Mouse (Mus musculus) MEL (cell line): ENCODE measurements at regions not wholly inside any gene's neighbourhood (a gene's known extent, or its start where the extent isn't known, plus 50 kb on each side); places are given as distances from the start of the nearest gene placed in this dataset.

Experiments
- DNase-seq: peaks from one replicate; pipeline ENCODE4 v3.0.0; 2011; ENCODE audit warnings: low read depth, low spot score
- H3K27ac ChIP-seq: 2 replicates; pipeline ENCODE4 v1.5.1; 2012; ENCODE audit warnings: low read depth, mild to moderate bottlenecking, control low read depth, low read length, moderate library complexity; ENCODE audit not compliant: control insufficient read depth
- H3K27me3 ChIP-seq, 2 experiments: fragments of 150-350 bp in 1 of 2; sonication (generic) in 1 of 2; 2 replicates each; pipeline ENCODE4 v1.6.1; 2012; ENCODE audit warnings: low read length in 2 of 2, mild to moderate bottlenecking in 2 of 2, improper control_type of control experiment in 1 of 2, moderate library complexity in 1 of 2; ENCODE audit not compliant: insufficient read depth in 2 of 2, control insufficient read depth in 1 of 2
- H3K36me3 ChIP-seq, 2 experiments: 2 replicates each; pipeline ENCODE4 v1.6.1; 2012 to 2014; ENCODE audit warnings: low read length in 2 of 2, improper control_type of control experiment in 1 of 2, inconsistent platforms in 1 of 2, mild to moderate bottlenecking in 1 of 2; ENCODE audit not compliant: insufficient read depth in 2 of 2, control insufficient read depth in 1 of 2
- H3K4me1 ChIP-seq, 2 experiments: fragments of 150-350 bp in 1 of 2; sonication (generic) in 1 of 2; 2 replicates each; pipeline ENCODE4 v1.6.1; 2012; ENCODE audit warnings: low read length in 2 of 2, improper control_type of control experiment in 1 of 2, mild to moderate bottlenecking in 1 of 2; ENCODE audit not compliant: insufficient read depth in 2 of 2, control insufficient read depth in 1 of 2
- H3K4me3 ChIP-seq, 2 experiments: fragments of 150-350 bp in 1 of 2; sonication (generic) in 1 of 2; 2 replicates each; pipeline ENCODE4 v1.5.1; 2012; ENCODE audit warnings: low read depth in 2 of 2, low read length in 2 of 2, mild to moderate bottlenecking in 2 of 2, moderate library complexity in 2 of 2, control low read depth in 1 of 2, improper control_type of control experiment in 1 of 2; ENCODE audit not compliant: control insufficient read depth in 1 of 2, insufficient read depth in 1 of 2
- H3K79me2 ChIP-seq: 2 replicates; pipeline ENCODE4 v1.6.1; 2012; ENCODE audit warnings: mild to moderate bottlenecking, low read length, moderate library complexity; ENCODE audit not compliant: control insufficient read depth, poor library complexity, insufficient read depth
- H3K9ac ChIP-seq: 2 replicates; pipeline ENCODE4 v1.6.1; 2012; ENCODE audit warnings: low read depth, mild to moderate bottlenecking, control low read depth, low read length, moderate library complexity; ENCODE audit not compliant: control insufficient read depth, poor library complexity, severe bottlenecking
- H3K9me3 ChIP-seq: fragments of 150-350 bp; sonication (generic); replicated peaks from 2 replicates; pipeline ENCODE4 v1.6.1; 2012; ENCODE audit warnings: mild to moderate bottlenecking, low read length, improper control_type of control experiment, moderate library complexity; ENCODE audit not compliant: insufficient read depth
- BHLHE40 ChIP-seq: IDR thresholded peaks from 2 replicates; pipeline ENCODE4 v1.6.1; 2012; ENCODE audit warnings: low read depth, mild to moderate bottlenecking, inconsistent platforms, low read length, improper control_type of control experiment, borderline replicate concordance
- E2F4 ChIP-seq: IDR thresholded peaks from 2 replicates; pipeline ENCODE4 v1.6.1; 2011; ENCODE audit warnings: low read depth, low read length, improper control_type of control experiment, borderline replicate concordance
- JUND ChIP-seq: IDR thresholded peaks from 2 replicates; pipeline ENCODE4 v1.6.1; 2011; ENCODE audit warnings: low read depth, mild to moderate bottlenecking, improper control_type of control experiment, low read length
- SIN3A ChIP-seq: IDR thresholded peaks from 2 replicates; pipeline ENCODE4 v1.6.1; 2012; ENCODE audit warnings: low read length, improper control_type of control experiment, inconsistent platforms
- SMC3 ChIP-seq: IDR thresholded peaks from 2 replicates; pipeline ENCODE4 v1.6.1; 2011; ENCODE audit warnings: low read depth, low read length, improper control_type of control experiment
- USF1 ChIP-seq: IDR thresholded peaks from 2 replicates; pipeline ENCODE4 v1.6.1; 2014; ENCODE audit warnings: low read depth, mild to moderate bottlenecking, inconsistent platforms, low read length, improper control_type of control experiment, moderate library complexity
- ZNF384 ChIP-seq: IDR thresholded peaks from 2 replicates; pipeline ENCODE4 v1.6.1; 2012; ENCODE audit warnings: low read depth, mild to moderate bottlenecking, inconsistent platforms, low read length, improper control_type of control experiment

GRCm38 (mm10) chr2:174948106-174948505 is 61.9 kb upstream of the Gm14444 start:
- no peaks in the 10 kb centered on the region for H3K9me3 ChIP-seq
- TF ChIP-seq JUND (no peak), ZNF384 (no peak), E2F4 (no peak), USF1 (no peak), SMC3 (no peak), SIN3A (no peak), BHLHE40 (no peak)
- no peaks in the 10 kb centered on the region for H3K4me1 ChIP-seq
- DNase-seq = no peak
- no peak overlapping the region for H3K27ac ChIP-seq
- no peaks in the 10 kb centered on the region for H3K36me3 ChIP-seq
- H3K79me2 ChIP-seq = no peaks in the 10 kb centered on the region
- H3K27me3 ChIP-seq = no peaks in the 10 kb centered on the region
- no peak overlapping the region for H3K4me3 ChIP-seq
- no peak overlapping the region for H3K9ac ChIP-seq
